Mouse (Mus musculus) T-helper 1 cell (primary cell): ENCODE measurements around the gene Atg2b.

ENCODE experiments used
- in situ Hi-C: fragments of 300-600 bp; cut with MboI, MseI; formaldehyde crosslinking; loops from one replicate; pipeline ENCODE4 v1.15.1; 2025; ENCODE audit warnings: high pct_unique_total_duplicates

The Atg2b gene

GRCm38 (mm10) chr12:105685001-105685691 lies at the start of gene Atg2b:
Gene Atg2b (minus strand): TSS chr12:105685211.
- in situ Hi-C loops = loop anchor here (10.0 kb wide), 1 partner anchor 610 kb away; no protein-coding TSS in a partner anchor

GRCm38 (mm10) chr12:105733370-105734159 lies 48.6 kb upstream of the Atg2b start:
- in situ Hi-C loops = no loop called here

GRCm38 (mm10) chr12:105730851-105731460 lies 45.9 kb upstream of the Atg2b start:
- in situ Hi-C loops = no loop called here

- in situ Hi-C loops = no loop called here
Measured at GRCm38 (mm10) chr12:105727964-105728363, 43.0 kb upstream of the Atg2b start.

GRCm38 (mm10) chr12:105727268-105727667 lies 42.3 kb upstream of the Atg2b start:
- in situ Hi-C loops = no loop called here

- in situ Hi-C loops = no loop called here
Measured at GRCm38 (mm10) chr12:105725736-105726135, 40.7 kb upstream of the Atg2b start.

- in situ Hi-C loops = no loop called here
Measured at GRCm38 (mm10) chr12:105724616-105725015, 39.6 kb upstream of the Atg2b start.

- in situ Hi-C loops = no loop called here
Measured at GRCm38 (mm10) chr12:105722657-105723056, 37.6 kb upstream of the Atg2b start.

GRCm38 (mm10) chr12:105721452-105722132 lies 36.6 kb upstream of the Atg2b start:
- in situ Hi-C loops = no loop called here

GRCm38 (mm10) chr12:105720196-105720595 lies 35.2 kb upstream of the Atg2b start:
- in situ Hi-C loops = no loop called here

GRCm38 (mm10) chr12:105718616-105719015 lies 33.6 kb upstream of the Atg2b start:
- in situ Hi-C loops = no loop called here

- in situ Hi-C loops = loop anchor here (10.0 kb wide), 1 partner anchor 1631 kb away; no protein-coding TSS in a partner anchor
Measured at GRCm38 (mm10) chr12:105705799-105706487, 20.9 kb upstream of the Atg2b start, which contains the start of gene Ak7. Gene Ak7 (plus strand): TSS chr12:105705976.

- in situ Hi-C loops = loop anchor here (10.0 kb wide), 1 partner anchor 1626 kb away; no protein-coding TSS in a partner anchor
Measured at GRCm38 (mm10) chr12:105700433-105700832, 15.4 kb upstream of the Atg2b start.

GRCm38 (mm10) chr12:105697104-105697780 lies 12.2 kb upstream of the Atg2b start:
- in situ Hi-C loops = no loop called here

GRCm38 (mm10) chr12:105695848-105696247 lies 10.8 kb upstream of the Atg2b start:
- in situ Hi-C loops = no loop called here

- in situ Hi-C loops = no loop called here
Measured at GRCm38 (mm10) chr12:105694021-105694420, 9.0 kb upstream of the Atg2b start.

- in situ Hi-C loops = loop anchor here (10.0 kb wide), 1 partner anchor 605 kb away; no protein-coding TSS in a partner anchor
Measured at GRCm38 (mm10) chr12:105689435-105689834, 4.4 kb upstream of the Atg2b start.

- in situ Hi-C loops = loop anchor here (10.0 kb wide), 1 partner anchor 606 kb away; no protein-coding TSS in a partner anchor
Measured at GRCm38 (mm10) chr12:105688546-105688945, 3.5 kb upstream of the Atg2b start.

- in situ Hi-C loops = loop anchor here (10.0 kb wide), 1 partner anchor 607 kb away; no protein-coding TSS in a partner anchor
Measured at GRCm38 (mm10) chr12:105687416-105687815, 2.4 kb upstream of the Atg2b start.

GRCm38 (mm10) chr12:105686791-105687190 lies 1.8 kb upstream of the Atg2b start:
- in situ Hi-C loops = loop anchor here (10.0 kb wide), 1 partner anchor 608 kb away; no protein-coding TSS in a partner anchor
